Mouse (Mus musculus) activated CD4-positive, CD25-positive, alpha-beta regulatory T cell (primary cell): ENCODE measurements around the gene Stam2. TPM values are rescaled to one million over a fixed set of nuclear protein-coding genes. Genes with fewer than 3 reads are reported as not detected.

Experiments used
- polyA plus RNA-seq, 2 experiments: library from polyadenylated mRNA; unstranded; fragments of 100-300 nt; shearing (Covaris generic); gene quantifications; one replicate each; pipeline ENCODE4 v1.2.1; 2017

Gene Stam2
- 10 to 100 TPM; 37.6 to 48.2 TPM for polyA plus RNA-seq

DNA sequence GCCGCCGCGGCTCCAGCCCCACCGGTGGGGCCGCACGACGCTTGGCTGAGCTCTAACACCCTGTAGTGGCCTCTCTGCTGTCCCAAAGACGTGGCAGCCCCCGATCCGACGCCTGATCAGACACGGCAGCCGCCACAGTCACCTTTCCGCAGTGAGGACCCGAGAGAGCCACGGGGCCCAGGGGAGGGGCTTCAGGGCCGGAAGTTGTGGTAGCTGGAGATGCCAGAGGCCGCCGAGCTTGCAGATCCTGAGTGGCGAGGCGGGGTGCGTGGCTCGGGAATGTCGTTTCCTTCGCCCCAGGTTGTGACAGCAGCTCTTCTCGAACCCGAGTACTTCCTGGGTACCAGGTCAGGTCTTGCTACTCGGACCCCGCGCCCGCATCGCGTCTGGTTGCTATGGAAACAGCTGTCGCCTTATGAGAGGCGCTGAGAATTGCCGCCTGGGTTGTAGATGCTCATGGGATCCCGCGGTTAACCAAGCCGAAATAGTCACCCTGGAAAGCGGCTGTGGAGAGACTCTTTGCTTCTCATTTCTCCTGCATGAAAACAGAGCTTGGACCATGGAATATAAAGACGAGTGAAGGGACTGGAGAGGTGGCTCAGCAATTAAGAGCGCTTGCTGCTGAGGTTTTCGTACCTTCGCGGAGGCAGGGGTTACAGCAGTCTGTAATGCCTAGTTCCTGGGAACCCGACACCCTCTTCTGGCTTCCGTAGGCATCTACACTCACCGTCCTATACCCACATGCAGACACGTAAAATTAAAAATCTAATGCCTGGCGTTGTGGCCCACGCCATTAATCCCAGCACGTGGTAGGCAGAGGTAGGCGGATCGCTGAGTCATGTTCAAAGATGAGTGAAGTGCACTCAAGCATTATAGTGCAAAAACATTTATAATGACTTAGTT, at the start of gene Stam2:
Gene Stam2, minus strand, starts transcription at position 26 of the 903 bp plus-strand sequence.

DNA sequence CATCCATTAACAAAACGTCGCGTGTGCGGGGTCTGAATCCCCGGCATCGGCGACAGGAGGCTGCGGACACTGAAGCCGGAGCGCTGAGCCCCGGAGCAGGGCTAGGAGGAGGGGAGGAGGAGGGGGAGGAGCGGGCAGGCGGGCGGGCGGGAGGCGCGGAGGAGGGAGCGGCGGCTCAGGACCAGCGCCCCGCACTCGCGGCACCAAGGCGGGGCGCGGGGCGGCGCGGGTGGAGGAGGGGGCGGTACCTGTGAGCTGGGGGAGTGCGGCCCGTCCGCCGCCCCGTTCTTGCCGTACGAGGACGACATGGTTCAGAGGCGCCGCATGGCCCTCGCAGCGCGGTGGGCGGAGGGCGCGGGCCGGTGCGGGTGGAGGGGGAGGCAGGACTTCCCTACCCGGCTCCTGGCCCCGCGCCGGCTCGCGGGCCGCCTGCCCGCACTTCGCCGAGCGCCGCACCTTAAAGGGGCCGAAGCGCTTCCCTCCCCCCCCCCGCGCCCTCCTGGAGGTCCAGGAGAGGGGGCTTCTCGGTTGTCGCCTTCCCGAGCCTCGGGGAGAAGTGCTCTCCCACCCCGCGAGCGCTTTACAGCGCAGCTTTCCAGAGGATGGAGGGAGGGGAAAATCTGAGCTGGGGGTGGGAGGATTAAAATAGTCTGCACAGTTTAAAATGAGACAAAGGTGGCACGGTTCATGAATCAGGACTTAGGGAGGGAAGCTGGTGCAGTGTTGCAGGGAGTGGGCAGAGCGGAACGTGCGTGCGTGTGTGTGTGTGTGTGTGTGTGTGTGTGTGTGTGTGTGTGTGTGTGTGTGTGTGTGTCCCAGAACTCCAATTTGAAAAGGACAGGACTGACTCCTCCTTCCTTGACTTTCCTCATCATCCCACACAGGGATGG, 65.8 kb downstream of the Stam2 start, which contains the start of gene Cacnb4:
Gene Cacnb4, minus strand, starts transcription at position 809 of the 890 bp plus-strand sequence.

Other genes starting within 250 kb of the Stam2 start
- gene Cacnb4, start 65.5 kb downstream of the Stam2 start, polyA plus RNA-seq, result under 1 TPM; 0.21 to 0.72 TPM
- under 1 TPM in 1 of 2 experiments, not detected in 1; 0.16 TPM for gene Fmnl2, start 115.6 kb upstream of the Stam2 start, polyA plus RNA-seq